Mouse (Mus musculus) heart, postnatal 25 days (tissue): ENCODE data around the gene Glipr1l2. TPM values are rescaled to one million over a fixed set of nuclear protein-coding genes. Genes with fewer than 3 reads are reported as not detected.
"Not testable (repeated sequence)": the region's sequence is repeated elsewhere in the genome, so short reads cannot be mapped to it uniquely, and the experiment has no call there.

ENCODE experiments used
- DNase-seq: peaks from one replicate; pipeline ENCODE4 v3.0.0; 2022; ENCODE audit warnings: low spot score
- intact Hi-C: fragments of 180-260 bp; cut with DNase I; formaldehyde crosslinking; loops from one replicate; pipeline ENCODE4 v1.15.1; 2025
- total RNA-seq, 2 experiments: library from RNA; stranded (reverse); gene quantifications; 2 replicates each; pipeline ENCODE4 v1.2.3; 2021

The Glipr1l2 gene
- total RNA-seq = not detected

DNA sequence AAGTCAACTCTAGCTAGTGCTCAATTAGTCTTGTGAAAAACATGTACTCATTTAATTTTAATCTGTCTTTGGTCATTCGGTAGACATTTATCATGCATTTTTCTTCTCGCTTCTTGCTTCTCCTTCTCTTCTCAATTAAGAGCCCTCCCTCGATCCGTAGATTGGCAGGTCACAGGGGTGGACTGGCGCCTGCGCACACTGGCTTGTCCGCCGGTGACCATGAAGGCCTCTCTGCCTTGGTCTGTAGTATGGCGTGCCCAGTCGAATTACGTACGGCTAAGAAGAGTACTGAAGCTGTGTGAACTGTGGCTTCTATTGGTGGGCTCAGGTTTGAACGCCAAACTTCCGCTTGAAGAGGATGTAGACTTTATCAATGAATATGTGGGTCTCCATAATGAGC lies at the start of gene Glipr1l2:
Gene Glipr1l2 (plus strand): TSS at position 198 of the 400 bp plus-strand sequence.
- DNase-seq = no peak
- intact Hi-C loops = loop anchor here (5.0 kb wide), 1 partner anchor 54 kb away; no protein-coding TSS in a partner anchor

GRCm38 (mm10) chr10:112043523-112043922 lies 39.6 kb upstream of the Glipr1l2 start:
- intact Hi-C loops = not testable (repeated sequence)

DNA sequence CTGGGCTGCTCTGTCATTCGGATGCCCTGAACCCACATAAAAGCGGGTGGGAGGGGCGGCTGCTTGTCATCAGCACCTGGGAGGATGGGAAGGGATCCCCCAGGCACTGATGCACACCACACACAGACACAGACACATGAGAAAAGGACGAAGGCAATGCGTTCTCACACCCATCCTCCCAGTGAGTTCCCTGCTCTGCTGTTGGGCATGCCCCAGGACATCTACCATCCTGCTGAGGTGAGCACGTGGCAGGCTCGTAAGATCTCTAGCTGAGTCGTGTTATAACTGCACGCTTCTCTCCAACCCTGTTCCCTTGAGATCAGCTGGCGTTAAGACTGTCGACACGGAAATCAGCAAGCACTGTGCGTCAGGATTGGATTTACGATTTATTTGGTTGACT lies 38.9 kb upstream of the Glipr1l2 start:
- DNase-seq, intact Hi-C loops: not testable (repeated sequence)

More at GRCm38 (mm10) chr10:112043523-112043922, 39.6 kb upstream of the Glipr1l2 start:
- DNase-seq = not testable (repeated sequence)

DNA sequence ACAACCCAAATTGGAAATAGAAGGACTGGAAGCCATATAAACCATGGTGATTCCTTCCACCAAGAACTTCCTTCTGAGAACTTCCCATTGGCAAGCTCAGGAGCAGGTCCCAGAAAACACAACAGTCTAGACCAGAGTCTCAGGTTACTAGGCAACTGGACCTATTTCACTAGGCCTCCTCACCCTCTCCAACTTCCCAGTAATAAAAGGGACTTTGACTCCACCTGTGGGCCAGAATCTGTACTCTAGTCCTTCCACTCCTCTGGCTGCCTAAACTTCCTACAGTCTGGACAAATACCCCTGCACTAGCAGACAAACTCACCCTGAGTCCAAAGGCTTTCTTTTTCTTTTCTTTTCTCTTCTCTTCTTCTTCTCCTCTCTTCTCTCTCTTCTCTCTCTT lies 31.9 kb upstream of the Glipr1l2 start:
- intact Hi-C loops = no loop called here
- no peak for DNase-seq

GRCm38 (mm10) chr10:112051956-112052355 lies 31.2 kb upstream of the Glipr1l2 start:
- intact Hi-C loops, DNase-seq: not testable (repeated sequence)

DNA sequence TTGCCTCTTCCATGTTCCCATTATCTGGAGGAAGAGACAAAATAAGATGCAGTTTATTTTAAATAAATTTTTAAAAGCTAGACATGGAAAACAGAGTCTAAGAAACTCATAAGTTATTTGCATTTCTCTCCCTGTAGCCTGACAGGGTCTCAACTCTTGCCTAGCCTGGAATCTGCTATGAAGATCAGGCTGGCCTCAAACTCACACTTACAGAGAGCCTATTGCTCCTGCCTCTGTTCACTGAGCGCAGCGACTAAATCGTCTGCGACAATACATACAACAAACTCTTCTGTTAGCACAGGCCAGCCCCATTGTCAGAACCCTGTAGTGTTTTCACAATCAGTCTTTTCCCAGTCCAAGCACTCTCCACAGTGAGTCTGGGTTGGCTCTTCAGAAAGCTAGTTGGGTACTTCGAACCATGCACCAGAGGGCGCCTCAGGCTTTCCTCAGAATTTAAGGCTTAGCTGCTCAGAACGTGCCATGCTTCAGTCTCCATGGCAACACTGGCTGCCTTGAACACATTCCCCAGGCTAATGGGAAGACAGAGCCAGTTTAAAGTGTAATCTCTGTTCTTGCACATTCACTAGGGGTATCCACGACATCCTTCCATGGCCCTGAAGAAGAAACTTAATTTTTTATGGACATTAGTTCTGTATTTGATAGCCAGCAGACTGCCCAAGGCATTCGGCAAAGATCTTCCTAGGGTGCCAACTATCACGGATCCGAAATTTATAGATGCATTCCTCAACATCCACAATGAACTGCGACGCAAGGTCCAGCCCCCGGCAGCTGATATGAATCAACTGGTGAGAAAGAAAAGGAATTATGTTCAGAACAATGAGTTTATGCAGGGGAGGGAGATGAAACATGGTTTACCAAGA lies 23.2 kb upstream of the Glipr1l2 start, which contains the start of gene Glipr1l1:
Gene Glipr1l1 (plus strand): TSS at position 488 of the 881 bp plus-strand sequence.
- DNase-seq = no peak

GRCm38 (mm10) chr10:112060583-112060934 lies 22.6 kb upstream of the Glipr1l2 start:
- intact Hi-C loops, DNase-seq: not testable (repeated sequence)

More for the DNA sequence above, 23.2 kb upstream of the Glipr1l2 start, which contains the start of gene Glipr1l1:
- intact Hi-C loops = no loop called here

DNA sequence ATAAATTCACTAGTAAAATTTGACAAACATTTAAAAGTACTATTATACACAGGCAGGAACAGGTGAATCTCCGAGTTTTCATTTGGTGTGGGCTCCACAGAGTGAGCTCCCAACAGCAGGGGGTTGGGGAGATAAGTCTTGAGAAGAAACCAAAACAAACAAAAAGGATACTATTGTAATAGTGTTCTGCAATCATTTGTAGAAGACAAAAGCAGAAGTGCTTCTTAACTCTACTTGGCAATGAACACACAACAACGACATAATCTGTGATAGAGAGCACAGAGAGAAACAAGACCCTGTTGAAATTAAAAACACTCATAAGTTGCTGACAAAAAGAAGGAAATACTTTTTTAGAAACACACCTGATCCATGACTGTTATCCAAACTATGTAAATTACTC lies 3.1 kb upstream of the Glipr1l2 start:
- intact Hi-C loops = loop anchor here (5.0 kb wide), 1 partner anchor 57 kb away; no protein-coding TSS in a partner anchor
- no peak for DNase-seq

GRCm38 (mm10) chr10:112105785-112106184 lies 22.6 kb downstream of the Glipr1l2 start:
- intact Hi-C loops = loop anchor here (2.0 kb wide), 1 partner anchor 129 kb away; no protein-coding TSS in a partner anchor
- DNase-seq = not testable (repeated sequence)

GRCm38 (mm10) chr10:112110401-112110800 lies 27.2 kb downstream of the Glipr1l2 start:
- no peak for DNase-seq
- intact Hi-C loops = no loop called here

DNA sequence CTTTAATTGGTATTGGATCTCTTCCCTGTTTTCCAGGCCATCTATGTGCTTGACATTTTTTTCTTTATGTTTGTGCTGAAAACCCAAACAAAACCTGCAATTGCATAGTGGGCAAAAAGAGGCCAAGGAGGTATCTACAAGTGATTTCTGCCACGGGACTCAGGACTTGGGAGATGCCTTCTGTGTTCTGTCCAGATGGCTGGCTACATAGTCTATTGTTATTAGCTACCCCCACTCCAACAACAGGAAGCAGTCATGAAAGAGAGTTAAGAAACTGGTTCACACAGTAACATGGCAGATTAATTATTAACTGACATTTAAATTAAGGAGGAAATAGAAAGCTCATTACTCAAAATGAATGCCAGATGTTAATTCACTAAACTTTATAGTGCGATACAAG lies 41.9 kb downstream of the Glipr1l2 start:
- DNase-seq, intact Hi-C loops: not testable (repeated sequence)

- DNase-seq, intact Hi-C loops: not testable (repeated sequence)
These were observed 44.6 kb downstream of the Glipr1l2 start for GRCm38 (mm10) chr10:112127682-112128230.

- DNase-seq = no peak
- intact Hi-C loops = no loop called here
These were observed 49.0 kb downstream of the Glipr1l2 start for GRCm38 (mm10) chr10:112132194-112132593.

- intact Hi-C loops = loop anchor here (5.0 kb wide), 1 partner anchor 56 kb away; the partner anchor contains the start of gene Glipr1l2
- DNase-seq = no peak
These were observed 55.1 kb downstream of the Glipr1l2 start for GRCm38 (mm10) chr10:112138050-112138870.

DNA sequence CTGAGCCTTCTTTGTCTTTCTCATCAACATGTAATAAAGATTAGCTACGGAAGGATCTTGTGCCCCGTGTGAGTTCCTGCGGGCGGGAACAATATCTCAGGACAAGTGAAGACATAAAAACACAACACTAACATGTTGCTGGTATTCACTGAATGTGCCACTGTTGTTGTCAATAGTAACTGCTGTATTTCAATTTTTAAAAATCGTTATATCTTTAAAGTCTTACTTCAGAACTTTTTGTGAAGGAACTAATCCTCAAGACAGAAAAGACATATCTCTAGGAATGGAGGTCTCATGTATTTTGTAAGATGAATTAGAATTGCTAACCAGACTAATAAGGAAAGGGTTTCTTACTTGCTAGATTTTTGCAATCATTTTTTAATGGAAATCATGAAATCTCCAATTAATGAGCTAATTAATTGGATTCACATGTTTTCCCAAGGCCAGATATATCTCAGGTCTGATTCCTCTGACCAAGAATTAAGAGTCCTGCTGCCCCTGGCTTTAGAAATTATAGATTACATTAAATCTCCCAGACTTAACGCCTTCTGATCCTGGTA lies 55.8 kb downstream of the Glipr1l2 start:
- no peak for DNase-seq
- intact Hi-C loops = loop anchor here (5.0 kb wide), 1 partner anchor 57 kb away; the partner anchor contains the start of gene Glipr1l2

DNA sequence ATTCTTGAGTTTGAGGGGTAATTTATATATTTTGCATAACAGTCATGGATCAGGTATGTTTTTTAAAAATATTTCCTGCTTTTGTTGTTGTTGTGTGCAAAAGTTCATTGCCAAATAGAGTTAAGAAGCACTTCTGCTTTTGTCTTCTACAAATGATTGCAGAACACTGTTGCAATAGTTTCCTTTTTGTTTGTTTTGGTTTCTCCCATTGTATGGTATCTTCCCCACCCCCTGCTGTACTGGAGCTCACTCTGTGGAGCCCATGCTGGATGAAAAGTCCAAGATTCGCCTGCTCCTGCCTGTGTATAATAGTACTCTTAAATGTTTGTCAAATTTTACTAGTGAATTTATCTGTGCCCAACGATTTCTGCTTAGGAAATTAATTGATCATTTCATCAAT lies 56.7 kb downstream of the Glipr1l2 start:
- intact Hi-C loops = loop anchor here (5.0 kb wide), 1 partner anchor 58 kb away; the partner anchor contains the start of gene Glipr1l2
- DNase-seq = no peak
